In genomic region chr1:132067261-132068255, GRCm38 (mm10) we compare ENCODE assay signal across 8 mouse cellular contexts. TPM values are rescaled to one million over a fixed set of nuclear protein-coding genes. Genes with fewer than 3 reads are reported as not detected.
DNase-seq lines count a peak whose midpoint lies in the region; ATAC-seq lines count a peak whose summit lies in the region.

TSS of gene Mfsd4a (minus strand) at chr1:132068062.

- H3K27ac ChIP-seq in hindbrain, embryonic 16.5 days (ENCODE audit: low read depth, low read length) = no peak within 1 kb of the TSS

- peak; percentile 82 for ATAC-seq in hindbrain, embryonic 16.5 days
- ATAC-seq in megakaryocyte, adult 5-6 weeks (ENCODE audit: poor library complexity, severe bottlenecking) = peak; percentile 65

- DNase-seq in ZHBTc4 (ENCODE audit: low read depth, low spot score) (peak; percentile 36), adipocyte (ENCODE audit: low spot score) (no peak)
- peak; percentile 69 to 70 for DNase-seq in cerebellum, postnatal 10 days
- peak; percentile 22 for DNase-seq in gastrocnemius, adult 18-20 months (ENCODE audit: low spot score)
- DNase-seq in left cerebral cortex, postnatal 10 days (ENCODE audit: extremely low spot score in 1 of 2, low spot score in 2 of 2) = peak; percentile 19 to 70
- peak; percentile 78 for DNase-seq in right cerebral cortex, postnatal 25 days

- intact Hi-C loops in left cerebral cortex, postnatal 10 days (cut with DNase I) = no loop called here

- peak within 1 kb of the TSS; percentile 97 for H3K4me2 ChIP-seq in hindbrain, embryonic 16.5 days (ENCODE audit: low read length)

- H3K9me3 ChIP-seq in hindbrain, embryonic 16.5 days (ENCODE audit: control insufficient read depth, low read length) = no peaks in the 10 kb centered on the region

- H3K36me3 ChIP-seq in hindbrain, embryonic 16.5 days (ENCODE audit: control insufficient read depth, insufficient read depth, low read length) = no peaks in the 10 kb centered on the region

- WGBS in hindbrain, embryonic 16.5 days = 3% methylated on average over 64 of the region's 80 CpGs

- H3K27me3 ChIP-seq in hindbrain, embryonic 16.5 days (replicated peaks; ENCODE audit: control insufficient read depth, insufficient read depth, low read length) = peaks cover 8% of the 10 kb centered on the region

- peak within 1 kb of the TSS; percentile 51 for H3K4me3 ChIP-seq in hindbrain, embryonic 16.5 days (ENCODE audit: low read length)

- peaks cover 9% of the 10 kb centered on the region for H3K4me1 ChIP-seq in hindbrain, embryonic 16.5 days (ENCODE audit: control insufficient read depth, insufficient read depth, low read depth, low read length)

- H3K9ac ChIP-seq in hindbrain, embryonic 16.5 days (ENCODE audit: low read depth, low read length) = peak within 1 kb of the TSS; percentile 77

RNA-seq across cellular contexts. Expression of gene Mfsd4a, which starts in this region (rescaled TPM):
- total RNA-seq in gastrocnemius, adult 18-20 months (2021) = 10 to 100 TPM; 12.1 to 14.6 TPM
- 6.9 and 9.0 TPM in 2 replicates for polyA plus RNA-seq in hindbrain, embryonic 16.5 days (2015; fragmentation: Nextera tagmentation; extraction: Ambion mirVana)
- total RNA-seq in left cerebral cortex, postnatal 10 days (2021) = 10 to 100 TPM; 65.1 to 74.0 TPM
- 0.11 TPM in 1 of 2 replicates, not detected in the other for total RNA-seq in megakaryocyte, adult 5-6 weeks (2015)
- 0.51 and 0.61 TPM in 2 replicates for total RNA-seq in megakaryocyte, adult 5-6 weeks (2017)

Comparison
In these comparisons a context has a peak if more than half of its experiments do, and no peak if none do; other contexts are left out.
1. RNA of gene Mfsd4a (total RNA-seq): 65.1 to 74.0 TPM in left cerebral cortex, postnatal 10 days and 12.1 to 14.6 TPM in gastrocnemius, adult 18-20 months; 0.11 to 0.61 TPM in megakaryocyte, adult 5-6 weeks; every median in the first group is over 4 times any median in the second.
2. RNA of gene Mfsd4a (total RNA-seq): 65.1 to 74.0 TPM in left cerebral cortex, postnatal 10 days; 12.1 to 14.6 TPM in gastrocnemius, adult 18-20 months; every median in the first group is over 4 times any median in the second.
3. Peak in ATAC-seq in megakaryocyte, adult 5-6 weeks; RNA of the gene not detected or under 1 TPM.